Mouse (Mus musculus): ENCODE results near the gene Rxfp2. TPM values are rescaled to one million over a fixed set of nuclear protein-coding genes. Genes with fewer than 3 reads are reported as not detected.
A peak's percentile ranks its signal among the peaks of the same experiment; 100 is the strongest.

Rxfp2 gene
- polyA plus RNA-seq (2015; fragmentation: Nextera tagmentation; extraction: Ambion mirVana): 0.06 TPM in 1 of 2 replicates, not detected in the other

DNA sequence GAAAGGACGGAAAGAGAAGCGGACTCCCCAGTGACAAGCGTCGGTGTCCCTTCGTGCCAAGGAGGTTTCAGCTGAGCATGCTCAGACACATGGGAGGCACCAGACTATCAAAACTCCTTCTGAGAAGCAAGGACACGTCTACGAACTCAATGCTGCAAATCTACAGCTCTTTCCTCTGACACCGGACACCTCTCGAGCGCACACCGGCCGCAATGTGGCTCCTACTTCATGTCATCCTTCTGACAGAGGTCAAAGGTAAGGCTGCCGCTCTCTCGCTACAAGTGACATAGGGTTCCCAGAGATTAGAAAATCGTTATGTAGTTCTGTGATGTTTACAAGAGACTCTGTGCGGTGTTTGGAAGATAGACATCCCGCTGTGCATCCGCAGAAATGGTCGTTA lies at the start of gene Rxfp2:
TSS of gene Rxfp2 (plus strand) at position 20 of the 400 bp plus-strand sequence.
- Histone ChIP-seq H3K4me2 (no peak within 1 kb of the TSS), H3K4me3 (replicated peaks) (no peak within 1 kb of the TSS), H3K36me3 (no peaks in the 10 kb centered on the region), H3K27ac (no peak within 1 kb of the TSS), H3K9ac (no peak within 1 kb of the TSS), H3K9me3 (replicated peaks) (no peaks in the 10 kb centered on the region), H3K4me1 (replicated peaks) (no peaks in the 10 kb centered on the region), H3K27me3 (no peaks in the 10 kb centered on the region)
- ATAC-seq (ENCODE audit: low read depth): no peak
- no peak for DNase-seq
- WGBS (ENCODE audit: insufficient replicate concordance): 69% methylated on average over 19 of the region's 19 CpGs

DNA sequence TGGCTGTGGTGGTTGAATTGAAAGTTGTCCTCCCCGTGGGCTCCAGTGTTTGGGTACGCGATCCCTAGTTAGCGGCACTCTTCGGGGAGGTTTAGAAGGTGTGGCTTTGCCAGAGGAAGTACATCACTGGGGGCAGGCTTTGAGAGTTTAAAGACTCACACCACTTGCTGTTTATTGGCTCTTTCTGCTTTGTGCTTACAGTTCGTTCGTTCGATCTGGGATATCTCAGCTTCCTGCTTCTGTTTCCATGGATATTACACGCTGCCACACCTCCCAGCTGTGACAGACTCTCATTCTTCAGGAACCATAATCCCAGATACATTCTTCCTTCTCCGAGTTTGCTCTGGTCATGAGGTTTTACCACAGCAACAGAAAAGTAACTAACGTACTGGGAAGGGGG lies 48.2 kb upstream of the Rxfp2 start:
- Histone ChIP-seq H3K4me3 (replicated peaks) (no peak overlapping the region), H3K4me1 (replicated peaks) (no peaks in the 10 kb centered on the region), H3K27ac (no peak overlapping the region), H3K9ac (no peak overlapping the region), H3K4me2 (no peak overlapping the region), H3K36me3 (no peaks in the 10 kb centered on the region), H3K27me3 (no peaks in the 10 kb centered on the region), H3K9me3 (replicated peaks) (no peaks in the 10 kb centered on the region; the same call in 1 of the 2 replicates)
- WGBS (ENCODE audit: insufficient replicate concordance): 76% methylated on average over 11 of the region's 11 CpGs
- DNase-seq (no peak), ATAC-seq (ENCODE audit: low read depth) (no peak)

DNA sequence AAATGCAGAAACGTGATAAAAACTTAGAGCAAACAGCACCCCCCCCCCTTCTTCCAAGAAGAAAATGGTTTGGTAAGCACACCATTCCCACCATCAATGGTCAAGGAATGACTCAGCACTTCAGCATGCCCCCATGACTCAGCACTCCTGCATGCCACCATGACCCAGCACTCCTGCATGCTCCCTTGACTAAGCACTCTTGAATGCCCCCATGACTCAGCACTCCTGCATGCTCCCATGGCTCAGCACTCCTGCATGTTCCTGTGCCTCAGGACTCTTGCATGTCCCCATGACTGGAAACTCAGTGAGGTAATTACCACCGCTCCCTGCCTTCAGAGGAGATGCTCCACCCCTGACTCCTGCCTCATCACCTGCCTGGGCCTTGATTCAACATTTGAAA lies 41.4 kb upstream of the Rxfp2 start:
- Histone ChIP-seq H3K9me3 (replicated peaks) (peaks cover 8% of the 10 kb centered on the region; the same call in 1 of the 2 replicates), H3K9ac (no peak overlapping the region), H3K27ac (no peak overlapping the region), H3K4me1 (replicated peaks) (no peaks in the 10 kb centered on the region), H3K4me2 (no peak overlapping the region), H3K36me3 (no peaks in the 10 kb centered on the region), H3K4me3 (replicated peaks) (no peak overlapping the region), H3K27me3 (no peaks in the 10 kb centered on the region)
- DNase-seq (no peak), ATAC-seq (ENCODE audit: low read depth) (no peak)
- 61% methylated on average over 2 of the region's 2 CpGs for WGBS (ENCODE audit: insufficient replicate concordance)

- ATAC-seq (ENCODE audit: low read depth) (no peak), DNase-seq (no peak)
- H3K4me2 ChIP-seq: no peak overlapping the region
- no peaks in the 10 kb centered on the region for H3K4me1 ChIP-seq (replicated peaks)
- 64% methylated on average over 4 of the region's 4 CpGs for WGBS (ENCODE audit: insufficient replicate concordance)
- no peak overlapping the region for H3K9ac ChIP-seq
- H3K36me3 ChIP-seq: no peaks in the 10 kb centered on the region
- H3K27ac ChIP-seq: no peak overlapping the region
- no peaks in the 10 kb centered on the region for H3K9me3 ChIP-seq (replicated peaks)
- H3K4me3 ChIP-seq (replicated peaks): no peak overlapping the region
- no peaks in the 10 kb centered on the region for H3K27me3 ChIP-seq
Measured at GRCm38 (mm10) chr5:149983621-149984020, 34.9 kb upstream of the Rxfp2 start.

- Histone ChIP-seq H3K4me3 (replicated peaks) (no peak overlapping the region), H3K4me1 (replicated peaks) (no peaks in the 10 kb centered on the region), H3K27me3 (no peaks in the 10 kb centered on the region), H3K36me3 (no peaks in the 10 kb centered on the region), H3K4me2 (no peak overlapping the region), H3K27ac (no peak overlapping the region), H3K9me3 (replicated peaks) (peaks cover 9% of the 10 kb centered on the region; the same call in 1 of the 2 replicates), H3K9ac (no peak overlapping the region)
- WGBS (ENCODE audit: insufficient replicate concordance): 61% methylated on average over 5 of the region's 5 CpGs
- DNase-seq (no peak), ATAC-seq (ENCODE audit: low read depth) (no peak)
Measured at GRCm38 (mm10) chr5:149994578-149994977, 23.9 kb upstream of the Rxfp2 start.

- no peak overlapping the region for H3K9ac ChIP-seq
- no peaks in the 10 kb centered on the region for H3K36me3 ChIP-seq
- H3K4me1 ChIP-seq (replicated peaks): no peaks in the 10 kb centered on the region
- H3K4me3 ChIP-seq (replicated peaks): no peak overlapping the region
- H3K4me2 ChIP-seq: no peak overlapping the region
- no peaks in the 10 kb centered on the region for H3K27me3 ChIP-seq
- no peak overlapping the region for H3K27ac ChIP-seq
- peaks cover 9% of the 10 kb centered on the region; the same call in 1 of the 2 replicates for H3K9me3 ChIP-seq (replicated peaks)
- DNase-seq: no peak
- no peak for ATAC-seq (ENCODE audit: low read depth)
- WGBS (ENCODE audit: insufficient replicate concordance): 63% methylated on average over 4 of the region's 4 CpGs
Measured at GRCm38 (mm10) chr5:149996614-149997013, 21.9 kb upstream of the Rxfp2 start.

DNA sequence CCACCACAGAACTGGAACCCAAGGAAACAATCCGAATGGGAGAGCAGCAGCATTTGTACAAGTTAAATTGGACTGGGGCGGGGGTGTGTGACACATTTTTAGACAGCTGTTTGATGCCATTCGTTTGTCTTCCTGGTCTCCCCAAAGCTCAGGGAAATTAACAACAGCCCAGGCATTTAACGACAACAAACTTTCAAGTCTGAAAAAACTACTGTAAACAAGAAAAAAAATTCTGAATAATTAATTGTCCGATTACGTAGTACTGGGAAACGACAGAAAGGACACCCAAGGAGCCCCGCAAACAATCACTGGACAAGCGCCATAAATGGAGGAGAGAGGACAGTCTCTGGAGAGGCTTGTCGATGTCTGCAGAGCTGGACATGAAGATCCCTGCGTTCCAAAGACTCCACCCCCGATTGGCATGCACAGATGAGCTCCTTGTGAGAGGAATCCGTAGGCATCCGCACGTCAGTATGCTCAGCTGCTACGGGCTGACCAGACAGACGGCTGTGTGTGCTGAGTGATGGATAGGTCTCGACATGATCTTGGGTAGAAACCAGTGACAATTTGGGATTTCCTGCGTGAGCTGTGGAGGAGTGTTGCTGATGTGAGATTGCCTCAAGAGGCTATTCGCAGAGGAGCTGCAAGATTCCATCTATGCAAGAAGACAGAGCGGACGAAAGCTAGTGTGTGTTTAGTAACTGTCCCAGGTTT lies 21.0 kb upstream of the Rxfp2 start:
- no peak overlapping the region for H3K4me3 ChIP-seq (replicated peaks)
- no peak overlapping the region for H3K27ac ChIP-seq
- no peak for DNase-seq
- ATAC-seq (ENCODE audit: low read depth): no peak
- H3K4me1 ChIP-seq (replicated peaks): no peaks in the 10 kb centered on the region
- H3K27me3 ChIP-seq: no peaks in the 10 kb centered on the region
- no peak overlapping the region for H3K4me2 ChIP-seq
- peaks cover 9% of the 10 kb centered on the region; the same call in 1 of the 2 replicates for H3K9me3 ChIP-seq (replicated peaks)
- no peaks in the 10 kb centered on the region for H3K36me3 ChIP-seq
- WGBS (ENCODE audit: insufficient replicate concordance): 73% methylated on average over 22 of the region's 22 CpGs
- H3K9ac ChIP-seq: no peak overlapping the region

GRCm38 (mm10) chr5:149998311-149998710 lies 20.2 kb upstream of the Rxfp2 start:
- peaks cover 9% of the 10 kb centered on the region; the same call in 1 of the 2 replicates for H3K9me3 ChIP-seq (replicated peaks)
- no peak for DNase-seq

GRCm38 (mm10) chr5:150005355-150005754 lies 13.1 kb upstream of the Rxfp2 start:
- H3K27ac ChIP-seq: no peak overlapping the region
- H3K9me3 ChIP-seq (replicated peaks): no peaks in the 10 kb centered on the region
- no peaks in the 10 kb centered on the region for H3K4me1 ChIP-seq (replicated peaks)
- no peak overlapping the region for H3K4me3 ChIP-seq (replicated peaks)
- H3K4me2 ChIP-seq: no peak overlapping the region
- ATAC-seq (ENCODE audit: low read depth) (no peak), DNase-seq (no peak)
- no peaks in the 10 kb centered on the region for H3K27me3 ChIP-seq
- 44% methylated on average over 6 of the region's 6 CpGs for WGBS (ENCODE audit: insufficient replicate concordance)
- H3K36me3 ChIP-seq: no peaks in the 10 kb centered on the region
- no peak overlapping the region for H3K9ac ChIP-seq

More at GRCm38 (mm10) chr5:149998311-149998710, 20.2 kb upstream of the Rxfp2 start:
- H3K9ac ChIP-seq: no peak overlapping the region
- no peaks in the 10 kb centered on the region for H3K27me3 ChIP-seq
- no peak overlapping the region for H3K4me3 ChIP-seq (replicated peaks)
- ATAC-seq (ENCODE audit: low read depth): no peak
- no peaks in the 10 kb centered on the region for H3K36me3 ChIP-seq
- no peak overlapping the region for H3K27ac ChIP-seq
- WGBS (ENCODE audit: insufficient replicate concordance): 69% methylated on average over 7 of the region's 7 CpGs
- no peak overlapping the region for H3K4me2 ChIP-seq
- H3K4me1 ChIP-seq (replicated peaks): no peaks in the 10 kb centered on the region

- no peak for ATAC-seq (ENCODE audit: low read depth)
- Histone ChIP-seq H3K9ac (no peak overlapping the region), H3K36me3 (no peaks in the 10 kb centered on the region), H3K4me1 (replicated peaks) (no peaks in the 10 kb centered on the region), H3K4me3 (replicated peaks) (no peak overlapping the region), H3K9me3 (replicated peaks) (no peaks in the 10 kb centered on the region), H3K27me3 (no peaks in the 10 kb centered on the region), H3K4me2 (no peak overlapping the region), H3K27ac (no peak overlapping the region)
- DNase-seq: no peak
- 49% methylated on average over 10 of the region's 10 CpGs for WGBS (ENCODE audit: insufficient replicate concordance)
Measured at GRCm38 (mm10) chr5:150016861-150017260, 1.6 kb upstream of the Rxfp2 start.

GRCm38 (mm10) chr5:150017672-150018071 lies 803 bp upstream of the Rxfp2 start:
- Histone ChIP-seq H3K4me1 (replicated peaks) (no peaks in the 10 kb centered on the region), H3K9ac (no peak overlapping the region), H3K4me2 (no peak overlapping the region), H3K36me3 (no peaks in the 10 kb centered on the region), H3K4me3 (replicated peaks) (no peak overlapping the region), H3K27me3 (no peaks in the 10 kb centered on the region), H3K9me3 (replicated peaks) (no peaks in the 10 kb centered on the region), H3K27ac (no peak overlapping the region)
- ATAC-seq (ENCODE audit: low read depth) (no peak), DNase-seq (no peak)
- 55% methylated on average over 9 of the region's 9 CpGs for WGBS (ENCODE audit: insufficient replicate concordance)

- no peak overlapping the region for H3K9ac ChIP-seq
- H3K36me3 ChIP-seq: no peaks in the 10 kb centered on the region
- H3K4me3 ChIP-seq (replicated peaks): no peak overlapping the region
- WGBS (ENCODE audit: insufficient replicate concordance): 7% methylated on average over 6 of the region's 6 CpGs
- H3K27ac ChIP-seq: no peak overlapping the region
- ATAC-seq (ENCODE audit: low read depth) (no peak), DNase-seq (peak; percentile 15)
- no peaks in the 10 kb centered on the region for H3K27me3 ChIP-seq
- no peak overlapping the region for H3K4me2 ChIP-seq
- H3K9me3 ChIP-seq (replicated peaks): peaks cover 3% of the 10 kb centered on the region; the same call in 1 of the 2 replicates
- no peaks in the 10 kb centered on the region for H3K4me1 ChIP-seq (replicated peaks)
Measured at GRCm38 (mm10) chr5:150020851-150021250, 2.4 kb downstream of the Rxfp2 start.

Data from liver, embryonic 13.5 days (tissue).